Mouse (Mus musculus) liver, adult (tissue): ENCODE measurements around the gene Arhgef10l.

Experiments used
- GATA4 ChIP-seq: IDR thresholded peaks from 2 replicates; pipeline ENCODE4 v1.6.1; 2014; ENCODE audit warnings: mild to moderate bottlenecking, low read length; ENCODE audit not compliant: insufficient replicate concordance

The Arhgef10l gene

GRCm38 (mm10) chr4:140699441-140700127, 33.8 kb upstream of the Arhgef10l start:
- no peak; the same call in 1 of the 2 replicates for TF ChIP-seq GATA4

GRCm38 (mm10) chr4:140695675-140696585, 30.1 kb upstream of the Arhgef10l start:
- TF ChIP-seq GATA4 = no peak

GRCm38 (mm10) chr4:140695146-140695545, 29.3 kb upstream of the Arhgef10l start:
- no peak for TF ChIP-seq GATA4

- no peak for TF ChIP-seq GATA4
These were observed 28.8 kb upstream of the Arhgef10l start for GRCm38 (mm10) chr4:140694551-140695060.

GRCm38 (mm10) chr4:140693513-140693912, 27.7 kb upstream of the Arhgef10l start:
- peak; percentile 69; the same call in 1 of the 2 replicates for TF ChIP-seq GATA4

- no peak for TF ChIP-seq GATA4
These were observed 25.7 kb upstream of the Arhgef10l start for GRCm38 (mm10) chr4:140691481-140691880.

- TF ChIP-seq GATA4 = no peak
These were observed 24.3 kb upstream of the Arhgef10l start for GRCm38 (mm10) chr4:140689873-140690655.

GRCm38 (mm10) chr4:140688826-140689425, 23.1 kb upstream of the Arhgef10l start:
- TF ChIP-seq GATA4 = no peak

GRCm38 (mm10) chr4:140688044-140688825, 22.4 kb upstream of the Arhgef10l start:
- no peak for TF ChIP-seq GATA4

- no peak for TF ChIP-seq GATA4
These were observed 19.1 kb upstream of the Arhgef10l start for GRCm38 (mm10) chr4:140684881-140685303.

GRCm38 (mm10) chr4:140684141-140684871, 18.5 kb upstream of the Arhgef10l start:
- TF ChIP-seq GATA4 = no peak

GRCm38 (mm10) chr4:140683608-140684007, 17.8 kb upstream of the Arhgef10l start:
- no peak for TF ChIP-seq GATA4

- TF ChIP-seq GATA4 = no peak
These were observed 15.1 kb upstream of the Arhgef10l start for GRCm38 (mm10) chr4:140680731-140681397.
